Mouse (Mus musculus): ENCODE data around the gene Ubap1l.

The Ubap1l gene

DNA sequence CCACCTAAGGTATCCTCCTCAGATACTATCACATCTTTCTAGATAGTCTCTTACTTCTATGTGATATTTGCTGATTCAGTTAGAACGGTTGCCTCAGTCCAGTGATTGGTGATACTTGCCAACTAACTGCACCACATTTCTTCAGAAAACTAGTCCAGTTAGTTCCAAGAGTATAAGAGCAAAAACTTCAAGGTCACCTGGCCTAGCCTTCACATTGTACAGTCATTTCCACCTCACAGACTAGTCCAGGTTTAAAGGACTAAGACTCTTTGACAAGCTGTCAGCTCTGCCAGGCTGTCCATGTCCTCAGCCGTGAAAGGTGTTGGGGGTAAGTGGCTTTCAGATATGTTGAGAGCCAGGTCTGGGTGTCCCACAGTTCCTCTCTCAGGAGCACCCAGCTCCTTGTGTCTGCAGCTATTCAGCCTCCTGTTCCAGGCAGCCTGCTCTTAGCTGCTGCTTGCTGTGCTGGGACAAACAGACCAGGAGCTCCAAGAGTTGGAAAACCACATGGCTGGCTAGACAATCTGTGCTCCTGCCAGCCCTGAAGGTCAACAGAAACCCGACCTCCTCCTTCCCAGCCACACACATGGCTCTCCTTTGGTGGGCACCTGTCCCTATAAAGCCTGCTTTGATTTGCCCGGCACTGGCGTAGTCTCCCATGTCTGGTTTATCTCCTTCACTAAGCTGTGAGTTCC is 13.8 kb downstream of the Ubap1l start:
- peak; percentile 23 for DNase-seq (ENCODE audit: low read depth, low spot score)

GRCm38 (mm10) chr9:65375163-65375934 is 14.5 kb downstream of the Ubap1l start:
- DNase-seq (ENCODE audit: low read depth, low spot score), result no peak

GRCm38 (mm10) chr9:65381017-65381590 is 20.3 kb downstream of the Ubap1l start:
- no peak for DNase-seq (ENCODE audit: low read depth, low spot score)

GRCm38 (mm10) chr9:65382031-65382750 is 21.4 kb downstream of the Ubap1l start:
- DNase-seq (ENCODE audit: low read depth, low spot score), result no peak

DNA sequence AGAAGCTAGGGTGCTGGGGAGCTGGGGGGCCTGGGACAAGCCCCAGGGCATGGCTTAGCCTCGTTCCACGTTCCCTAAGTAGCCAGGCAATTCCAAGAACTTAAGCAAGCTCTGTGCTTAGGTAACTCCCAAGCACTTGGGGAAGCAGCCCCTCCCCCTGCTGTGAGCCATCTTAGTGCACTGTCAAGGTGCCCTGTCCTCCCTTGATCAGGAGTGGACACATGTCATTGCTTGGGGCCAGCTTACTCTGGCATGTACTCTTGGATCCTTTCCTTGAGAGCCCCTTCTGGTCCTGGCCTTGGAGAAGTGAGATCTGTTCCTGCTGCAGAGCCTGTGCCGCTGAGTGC is 21.9 kb downstream of the Ubap1l start:
- no peak for DNase-seq (ENCODE audit: low read depth, low spot score)

DNA sequence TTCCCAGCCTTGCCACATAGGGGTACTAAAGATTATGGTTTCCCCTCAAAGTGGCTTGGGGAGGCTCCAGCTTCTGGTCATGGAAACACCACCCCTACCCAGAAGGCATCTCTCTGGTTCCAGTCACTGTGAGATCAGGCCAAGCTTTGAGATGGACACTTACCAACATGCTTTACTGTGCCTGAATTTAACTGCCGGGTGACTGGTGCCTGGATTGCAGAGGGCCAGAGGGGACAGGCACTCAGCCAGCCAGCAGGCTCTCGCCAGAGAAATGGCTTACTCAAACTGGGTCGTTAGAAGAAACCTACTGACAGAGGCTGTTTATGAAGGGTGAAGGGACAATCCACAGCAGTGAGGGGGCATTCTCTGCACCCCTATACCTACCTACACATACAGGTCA is 23.4 kb downstream of the Ubap1l start:
- no peak for DNase-seq (ENCODE audit: low read depth, low spot score)

DNA sequence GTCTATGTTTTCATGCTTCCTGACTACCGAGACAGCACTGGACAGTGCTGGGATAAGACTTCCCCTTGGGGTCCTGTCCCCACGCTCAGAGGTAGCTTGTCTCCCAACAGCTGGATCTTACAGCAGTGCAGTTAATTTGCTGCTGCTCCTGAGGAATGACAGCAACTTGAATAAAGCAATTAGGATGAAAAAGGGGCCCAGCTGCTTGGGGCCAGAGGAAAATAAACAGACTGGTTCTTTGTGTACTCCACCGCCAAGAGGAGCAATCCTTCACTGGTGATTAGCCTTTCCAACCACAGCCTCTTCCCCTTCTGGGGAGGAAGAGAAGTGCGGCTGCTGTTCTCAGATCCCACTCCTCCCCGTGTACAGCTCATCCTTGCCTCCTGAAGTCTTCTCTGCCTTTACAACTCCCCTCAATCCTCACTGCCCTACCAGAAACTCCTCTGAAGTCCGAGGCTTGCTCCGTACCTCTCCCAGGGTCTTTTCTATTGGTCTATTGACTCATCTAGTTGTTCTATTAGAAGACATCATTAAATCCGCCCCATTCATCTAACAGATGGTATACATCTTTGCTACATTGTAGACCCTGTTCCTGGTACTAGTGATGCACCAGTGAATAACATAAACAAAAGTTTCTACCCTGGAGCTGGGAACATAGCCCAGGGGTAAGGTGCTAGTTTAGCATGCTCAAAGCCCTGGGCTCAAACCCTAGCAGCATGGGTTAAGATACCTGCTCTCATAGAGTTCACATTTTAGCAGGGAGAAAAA is 25.7 kb downstream of the Ubap1l start:
- peak; percentile 24 for DNase-seq (ENCODE audit: low read depth, low spot score)

- peak; percentile 43 for DNase-seq (ENCODE audit: low read depth, low spot score)
Measured at GRCm38 (mm10) chr9:65390752-65391612, 30.1 kb downstream of the Ubap1l start.

GRCm38 (mm10) chr9:65391613-65391964 is 30.7 kb downstream of the Ubap1l start, which contains the start of gene Kbtbd13:
Kbtbd13 (minus strand) TSS chr9:65391652.
- no peak for DNase-seq (ENCODE audit: low read depth, low spot score)

- DNase-seq (ENCODE audit: low read depth, low spot score), result peak; percentile 67
Measured at GRCm38 (mm10) chr9:65392638-65393364, 32.0 kb downstream of the Ubap1l start.

- DNase-seq (ENCODE audit: low read depth, low spot score), result no peak
Measured at GRCm38 (mm10) chr9:65393606-65394005, 32.8 kb downstream of the Ubap1l start.

GRCm38 (mm10) chr9:65394360-65394759 is 33.5 kb downstream of the Ubap1l start:
- no peak for DNase-seq (ENCODE audit: low read depth, low spot score)

DNA sequence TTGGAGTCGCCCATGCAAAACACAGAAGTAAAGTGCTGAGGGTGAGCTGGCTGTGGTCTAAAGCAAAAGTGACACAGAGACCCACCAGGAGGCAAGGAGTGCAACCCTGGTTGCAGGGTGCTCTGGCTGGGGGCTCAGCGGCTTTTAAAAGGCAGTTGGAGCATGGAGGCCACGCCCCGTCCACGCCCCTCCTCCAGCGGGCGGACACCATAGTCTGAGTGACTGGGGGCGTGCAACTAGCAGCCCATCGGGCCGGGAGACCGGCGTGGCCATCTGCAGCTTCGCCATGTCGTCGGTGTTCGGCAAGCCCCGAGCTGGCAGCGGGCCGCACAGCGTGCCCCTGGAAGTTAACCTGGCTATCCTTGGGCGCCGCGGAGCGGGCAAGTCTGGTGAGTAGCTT is 37.4 kb downstream of the Ubap1l start, which contains the start of gene Rasl12:
Gene Rasl12, plus strand, starts transcription at position 228 of the 400 bp plus-strand sequence.
- peak; percentile 57 for DNase-seq (ENCODE audit: low read depth, low spot score)

- no peak for DNase-seq (ENCODE audit: low read depth, low spot score)
Measured at GRCm38 (mm10) chr9:65399934-65400333, 39.1 kb downstream of the Ubap1l start.

DNA sequence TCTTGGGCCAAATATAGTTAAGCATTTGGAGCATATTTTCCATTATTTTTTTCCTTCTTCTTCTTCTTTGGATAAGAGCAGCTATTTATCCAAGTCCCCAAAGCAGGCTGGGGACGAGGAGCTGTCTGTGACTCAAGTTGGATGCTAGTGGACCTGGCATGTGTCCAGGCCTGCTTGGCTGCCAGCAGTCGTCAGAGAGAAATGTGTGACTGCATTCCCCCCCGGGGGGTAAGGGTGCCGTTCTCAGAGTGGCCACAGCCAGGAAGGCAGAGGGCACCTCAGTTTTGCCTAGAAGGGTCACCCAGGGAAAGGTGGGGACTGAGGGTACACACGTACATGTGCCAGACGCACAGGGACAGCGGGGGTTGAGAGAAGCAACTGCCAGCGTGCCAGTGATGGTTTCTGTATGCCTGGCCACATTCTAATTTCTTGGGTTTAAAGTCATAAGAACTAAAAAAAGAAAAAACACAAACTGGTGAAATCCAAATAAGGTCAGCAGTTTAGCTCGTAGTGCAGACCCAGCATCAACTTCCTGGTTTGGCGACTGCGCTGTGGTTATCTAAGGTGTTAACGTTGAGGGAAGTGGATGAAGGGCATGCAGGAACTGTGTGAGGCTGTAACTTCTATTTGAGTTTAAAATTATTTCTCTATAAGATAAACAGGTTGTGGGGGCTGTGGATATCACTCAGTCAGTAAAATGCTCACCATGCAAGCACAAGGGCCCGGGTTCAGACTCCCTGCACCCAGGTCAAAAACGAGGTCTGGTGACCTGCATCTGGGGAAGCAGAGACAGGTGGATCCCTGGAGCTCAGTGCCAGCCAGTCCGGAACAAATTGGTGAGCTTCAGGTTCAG is 43.7 kb downstream of the Ubap1l start:
- DNase-seq (ENCODE audit: low read depth, low spot score), result no peak

GRCm38 (mm10) chr9:65405184-65405449 is 44.3 kb downstream of the Ubap1l start:
- DNase-seq (ENCODE audit: low read depth, low spot score), result no peak

GRCm38 (mm10) chr9:65407327-65407726 is 46.5 kb downstream of the Ubap1l start:
- DNase-seq (ENCODE audit: low read depth, low spot score), result no peak

DNA sequence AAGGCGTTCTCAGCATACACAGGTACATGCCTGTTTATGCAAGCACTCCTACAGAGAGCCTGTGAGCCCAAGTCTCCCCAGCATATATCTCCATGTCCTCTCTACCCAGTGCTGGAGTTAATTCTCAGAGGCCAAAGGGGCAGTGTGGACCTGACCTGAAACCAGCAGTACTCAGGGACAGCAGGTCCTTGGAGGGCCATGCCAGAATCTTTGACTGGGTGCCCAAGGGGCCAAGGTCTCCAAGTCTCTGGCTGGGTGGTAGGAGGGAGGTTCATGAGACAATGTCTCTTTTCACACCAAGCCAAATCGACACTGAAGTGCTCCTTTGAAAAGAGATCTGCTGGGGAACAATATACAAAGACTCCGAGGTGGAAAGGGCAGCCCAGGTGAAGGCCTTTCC is 47.0 kb downstream of the Ubap1l start:
- DNase-seq (ENCODE audit: low read depth, low spot score), result no peak

GRCm38 (mm10) chr9:65408871-65409295 is 48.0 kb downstream of the Ubap1l start:
- no peak for DNase-seq (ENCODE audit: low read depth, low spot score)
